Mouse (Mus musculus) forebrain, postnatal 0 days (tissue): ENCODE measurements at regions not wholly inside any gene's neighbourhood (a gene's known extent, or its start where the extent isn't known, plus 50 kb on each side); places are given as distances from the start of the nearest gene placed in this dataset.

Source experiments
- ATAC-seq: fragments of 200-750 bp; cut with Nextera tagmentation; 2 replicates; pipeline ENCODE4 v1.8.0; 2017; ENCODE audit warnings: mild to moderate bottlenecking, moderate library complexity
- DNase-seq: peaks from one replicate; pipeline ENCODE4 v3.0.0-alpha.2; 2015
- H3K27ac ChIP-seq: fragments of 300-500 bp; sonication (generic); 2 replicates; pipeline ENCODE4 v1.5.1; 2014; ENCODE audit warnings: low read depth, mild to moderate bottlenecking, antibody characterized with exemption, low read length, moderate library complexity, mixed read lengths
- H3K27me3 ChIP-seq: fragments of 300-500 bp; sonication (generic); 2 replicates; pipeline ENCODE4 v1.6.1; 2014; ENCODE audit warnings: mild to moderate bottlenecking, low read length, mixed read lengths; ENCODE audit not compliant: insufficient read depth
- H3K36me3 ChIP-seq: fragments of 300-500 bp; sonication (generic); 2 replicates; pipeline ENCODE4 v1.6.1; 2014; ENCODE audit warnings: mild to moderate bottlenecking, moderate library complexity; ENCODE audit not compliant: insufficient read depth
- H3K4me1 ChIP-seq: fragments of 300-500 bp; sonication (generic); 2 replicates; pipeline ENCODE4 v1.6.1; 2014; ENCODE audit warnings: antibody characterized with exemption; ENCODE audit not compliant: insufficient read depth
- H3K4me2 ChIP-seq: fragments of 300-500 bp; sonication (generic); 2 replicates; pipeline ENCODE4 v1.6.1; 2014; ENCODE audit warnings: low read depth, mild to moderate bottlenecking, moderate library complexity
- H3K4me3 ChIP-seq: fragments of 300-500 bp; sonication (generic); 2 replicates; pipeline ENCODE4 v1.5.1; 2014; ENCODE audit warnings: low read depth, low read length, mixed read lengths
- H3K9ac ChIP-seq: fragments of 300-500 bp; sonication (generic); 2 replicates; pipeline ENCODE4 v1.6.1; 2014; ENCODE audit warnings: mild to moderate bottlenecking
- H3K9me3 ChIP-seq: fragments of 300-500 bp; sonication (generic); 2 replicates; pipeline ENCODE4 v1.6.1; 2016; ENCODE audit warnings: low read length
- CTCF ChIP-seq: sonication (generic); IDR thresholded peaks from 2 replicates; pipeline ENCODE4 v1.5.1; 2016; ENCODE audit warnings: antibody characterized with exemption, control low read depth, low read depth
- WGBS: fragments of 180-500 bp; shearing (Covaris S2); extraction: QIAGEN DNeasy Blood & Tissue Kit; methylation state at CpG from one replicate; pipeline ENCODE4 v1.1.7; 2014; 5-methylcytosine and 5-hydroxymethylcytosine counted together

DNA sequence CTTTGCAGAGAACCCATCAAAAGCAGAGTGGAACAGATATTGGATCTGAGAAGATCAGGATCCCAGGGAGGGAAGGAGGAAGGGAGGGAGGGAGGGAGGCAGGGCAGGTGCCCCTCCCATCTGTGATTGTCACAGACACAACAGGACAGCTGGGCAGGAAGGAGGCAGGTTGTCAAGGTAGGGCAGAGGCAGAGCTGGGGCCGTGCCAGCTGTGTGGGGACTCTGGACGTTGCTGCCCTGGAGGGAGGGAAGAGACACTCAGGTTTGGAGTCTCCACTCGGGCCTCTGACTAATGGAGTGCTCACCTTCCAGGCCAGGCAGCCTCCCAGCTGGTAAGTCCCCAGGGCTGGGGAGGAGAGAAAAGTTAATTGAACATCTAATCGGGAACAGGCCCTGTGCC, 52.0 kb upstream of the Odc1 start:
- Histone ChIP-seq H3K27me3 (no peaks in the 10 kb centered on the region), H3K9me3 (no peaks in the 10 kb centered on the region), H3K4me2 (no peak overlapping the region), H3K9ac (no peak overlapping the region), H3K4me1 (no peaks in the 10 kb centered on the region; the same call in 1 of the 2 replicates), H3K27ac (no peak overlapping the region), H3K4me3 (no peak overlapping the region), H3K36me3 (no peaks in the 10 kb centered on the region)
- DNase-seq, result no peak
- no peak for ATAC-seq
- no peak for TF ChIP-seq CTCF
- 60% methylated on average over 4 of the region's 4 CpGs for WGBS

DNA sequence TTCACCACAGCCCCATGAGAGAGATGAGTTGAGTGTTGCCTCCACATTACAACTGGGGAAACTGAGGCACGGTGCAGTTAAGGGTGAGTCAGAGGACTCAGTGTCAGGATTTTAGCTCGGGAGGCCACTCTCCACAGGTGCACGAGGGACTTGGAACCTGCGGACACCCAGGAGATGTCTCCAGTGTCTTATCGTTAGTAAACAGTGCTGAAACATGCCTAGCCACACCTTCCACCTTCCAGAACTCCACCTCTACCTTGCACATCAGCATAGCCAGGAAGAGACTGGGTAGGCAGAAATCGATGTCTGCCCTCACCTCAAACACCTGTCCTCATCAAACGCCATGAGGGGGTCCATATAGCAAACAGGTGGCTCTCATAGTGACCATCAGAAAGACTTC, 51.5 kb upstream of the Odc1 start:
- Histone ChIP-seq H3K9ac (no peak overlapping the region), H3K27ac (no peak overlapping the region)
- WGBS, result 92% methylated on average over 7 of the region's 7 CpGs

DNA sequence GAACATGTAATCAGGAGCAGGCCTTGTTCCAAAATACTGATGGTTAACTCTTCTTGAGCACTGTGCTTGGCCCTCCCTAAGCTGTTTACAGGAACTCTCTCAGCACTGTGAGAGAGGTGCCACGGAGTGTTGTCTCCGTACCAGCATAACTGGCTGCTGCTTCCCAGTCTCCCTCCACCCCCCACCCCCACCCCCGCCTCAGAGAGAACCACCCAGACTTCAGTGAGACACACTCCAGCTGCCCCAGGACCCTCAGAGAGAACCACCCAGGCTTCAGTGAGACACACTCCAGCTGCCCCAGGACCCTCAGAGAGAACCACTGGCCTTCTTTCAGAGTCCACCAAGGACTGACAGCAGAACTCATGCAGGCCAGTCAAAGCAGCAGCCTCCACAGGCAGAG, 50.8 kb upstream of the Odc1 start:
- ATAC-seq (no peak), DNase-seq (no peak)
- no peaks in the 10 kb centered on the region for H3K27me3 ChIP-seq
- H3K4me1 ChIP-seq, result no peaks in the 10 kb centered on the region; the same call in 1 of the 2 replicates
- H3K4me2 ChIP-seq, result no peak overlapping the region
- no peaks in the 10 kb centered on the region for H3K9me3 ChIP-seq
- no peak overlapping the region for H3K9ac ChIP-seq
- H3K36me3 ChIP-seq, result no peaks in the 10 kb centered on the region
- 40% methylated on average over 3 of the region's 3 CpGs for WGBS
- no peak overlapping the region for H3K4me3 ChIP-seq
- no peak overlapping the region for H3K27ac ChIP-seq
- no peak for TF ChIP-seq CTCF

More for the DNA sequence above, 51.5 kb upstream of the Odc1 start:
- ATAC-seq (no peak), DNase-seq (no peak)
- no peaks in the 10 kb centered on the region for H3K27me3 ChIP-seq
- H3K4me3 ChIP-seq, result no peak overlapping the region
- no peaks in the 10 kb centered on the region for H3K36me3 ChIP-seq
- no peaks in the 10 kb centered on the region; the same call in 1 of the 2 replicates for H3K4me1 ChIP-seq
- no peak for TF ChIP-seq CTCF
- H3K9me3 ChIP-seq, result no peaks in the 10 kb centered on the region
- no peak overlapping the region for H3K4me2 ChIP-seq
